Mouse (Mus musculus): ENCODE data around the gene Ldb2.

DNA sequence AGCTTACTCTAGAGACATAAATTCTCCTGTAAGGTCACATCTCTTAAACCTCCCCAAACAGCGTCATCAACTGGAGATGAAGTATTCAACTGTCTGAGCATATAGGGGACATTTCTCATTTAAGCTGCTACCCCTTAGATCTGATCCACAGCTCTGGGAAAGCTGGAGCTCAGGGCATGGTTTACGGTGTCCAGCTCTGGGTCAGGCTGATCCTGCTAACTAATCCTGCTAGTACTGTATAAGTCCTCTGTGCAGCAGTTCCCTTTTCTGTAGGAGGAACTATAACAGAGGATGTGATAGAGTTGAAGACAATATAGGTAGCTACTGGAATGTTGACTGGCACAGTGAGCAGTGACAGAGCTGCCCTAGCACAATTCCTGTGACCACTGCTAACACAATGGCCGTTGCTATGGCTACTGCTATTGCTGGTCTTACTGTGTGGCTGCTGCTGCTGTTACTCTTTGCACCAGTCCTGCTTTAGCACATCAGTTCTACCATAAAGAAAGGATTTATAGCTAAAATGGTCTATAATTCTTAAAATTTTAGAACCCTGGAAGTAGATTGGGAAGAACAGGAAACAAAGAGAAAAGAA lies 170.3 kb downstream of the Ldb2 start:
- TF ChIP-seq CTCF (IDR thresholded peaks at IDR 0.05) (no peak), POLR2A (IDR thresholded peaks at IDR 0.05; ENCODE audit: insufficient read depth, low read depth, low read length) (no peak), EP300 (IDR thresholded peaks at IDR 0.05; ENCODE audit: insufficient read depth, low read depth, low read length) (no peak)
